Mouse (Mus musculus): Measurements from ENCODE around the gene Zfp965.
"Not testable (repeated sequence)": the region's sequence is repeated elsewhere in the genome, so short reads cannot be mapped to it uniquely, and the experiment has no call there.

The Zfp965 gene

GRCm38 (mm10) chr2:175469685-175470084 is at the start of gene Zfp965:
TSS of gene Zfp965 (plus strand) at chr2:175469985.
- DNase-seq (ENCODE audit: low spot score in 2 of 2), result not testable (repeated sequence)

GRCm38 (mm10) chr2:175435707-175436106 is 34.1 kb upstream of the Zfp965 start, which contains the start of gene Gm4724:
TSS of gene Gm4724 (minus strand) at chr2:175435807.
- DNase-seq (ENCODE audit: low spot score in 2 of 2), result not testable (repeated sequence)
